Mouse (Mus musculus): ENCODE results near the gene Pdik1l. TPM values are rescaled to one million over a fixed set of nuclear protein-coding genes. Genes with fewer than 3 reads are reported as not detected.

The Pdik1l gene
- total and polyA plus RNA-seq, 3 experiments, result 4.0 to 53.2 (median 42.9) TPM

DNA sequence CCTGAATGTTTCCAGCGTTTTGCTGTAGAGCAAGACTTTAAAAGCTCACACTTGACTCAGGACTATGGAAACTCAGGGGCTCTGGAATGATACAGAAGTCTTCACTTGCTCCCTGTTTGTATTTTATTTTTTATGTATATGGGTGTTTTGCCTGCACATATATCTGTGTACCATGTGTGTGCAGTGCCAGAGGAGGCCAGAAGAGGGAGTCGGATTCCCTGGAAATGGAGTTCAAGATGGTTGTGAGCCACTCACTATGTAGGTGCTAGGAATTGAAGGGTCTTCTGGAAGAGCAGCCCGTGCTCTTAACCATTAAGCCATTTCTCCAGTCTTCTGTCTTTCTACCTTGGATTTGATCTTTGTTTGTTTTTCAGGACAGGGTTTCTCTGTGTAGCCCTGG is 33.8 kb upstream of the Pdik1l start:
- TF ChIP-seq TAL1 (conservative IDR thresholded peaks at IDR 0.05; ENCODE audit: low read depth, low read length), result no peak
- TF ChIP-seq POLR2AphosphoS5 (IDR thresholded peaks at IDR 0.05; ENCODE audit: insufficient replicate concordance, low read depth, low read length), result no peak
- TF ChIP-seq GATA2 (IDR thresholded peaks at IDR 0.05; ENCODE audit: borderline replicate concordance, low read depth, low read length), result no peak
- TF ChIP-seq CTCF (IDR thresholded peaks at IDR 0.05; ENCODE audit: low read depth, low read length), result no peak
- no peak for TF ChIP-seq GATA1 (IDR thresholded peaks at IDR 0.05; ENCODE audit: borderline replicate concordance, low read length)
- ATAC-seq (ENCODE audit: extremely low read depth, insufficient number of reproducible peaks, low FRiP score, poor library complexity, severe bottlenecking) (no peak), DNase-seq (ENCODE audit: low spot score) (no peak)
- no peak overlapping the region for H3K4me3 ChIP-seq (ENCODE audit: low read depth, low read length)
- H3K4me1 ChIP-seq (ENCODE audit: insufficient read depth, low read depth, low read length), result peaks cover 8% of the 10 kb centered on the region
- H3K27me3 ChIP-seq (ENCODE audit: insufficient read depth, low read length), result peaks cover 27% of the 10 kb centered on the region
- no peaks in the 10 kb centered on the region for H3K9me3 ChIP-seq (replicated peaks)
- no peaks in the 10 kb centered on the region for H3K36me3 ChIP-seq (replicated peaks)

DNA sequence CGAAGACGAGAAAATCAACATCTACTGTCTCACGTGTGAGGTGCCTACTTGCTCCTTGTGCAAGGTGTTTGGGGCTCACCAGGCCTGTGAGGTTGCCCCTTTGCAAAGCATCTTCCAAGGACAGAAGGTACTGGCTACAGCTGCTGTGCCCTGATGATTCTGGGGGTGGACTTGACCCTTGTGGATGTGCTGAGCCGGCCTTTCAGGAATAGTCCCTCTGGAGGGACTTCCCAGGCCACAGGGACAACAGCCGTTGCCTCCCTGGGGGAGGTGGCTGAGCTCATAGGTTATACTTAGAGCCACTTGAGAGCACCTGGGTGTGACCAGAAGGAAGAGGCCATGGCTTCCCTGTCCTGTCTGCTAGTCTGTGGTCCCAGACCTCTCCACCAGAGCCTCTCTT is 32.0 kb upstream of the Pdik1l start:
- H3K36me3 ChIP-seq (replicated peaks), result no peaks in the 10 kb centered on the region
- DNase-seq (ENCODE audit: low spot score) (no peak), ATAC-seq (ENCODE audit: extremely low read depth, insufficient number of reproducible peaks, low FRiP score, poor library complexity, severe bottlenecking) (no peak)
- H3K4me1 ChIP-seq (ENCODE audit: insufficient read depth, low read depth, low read length), result peaks cover 12% of the 10 kb centered on the region
- no peaks in the 10 kb centered on the region for H3K9me3 ChIP-seq (replicated peaks)
- H3K27me3 ChIP-seq (ENCODE audit: insufficient read depth, low read length), result peaks cover 44% of the 10 kb centered on the region
- no peak overlapping the region for H3K4me3 ChIP-seq (ENCODE audit: low read depth, low read length)
- no peak for TF ChIP-seq POLR2AphosphoS5 (IDR thresholded peaks at IDR 0.05; ENCODE audit: insufficient replicate concordance, low read depth, low read length)
- no peak for TF ChIP-seq TAL1 (conservative IDR thresholded peaks at IDR 0.05; ENCODE audit: low read depth, low read length)
- no peak for TF ChIP-seq GATA1 (IDR thresholded peaks at IDR 0.05; ENCODE audit: borderline replicate concordance, low read length)
- no peak for TF ChIP-seq GATA2 (IDR thresholded peaks at IDR 0.05; ENCODE audit: borderline replicate concordance, low read depth, low read length)
- no peak for TF ChIP-seq CTCF (IDR thresholded peaks at IDR 0.05; ENCODE audit: low read depth, low read length)

DNA sequence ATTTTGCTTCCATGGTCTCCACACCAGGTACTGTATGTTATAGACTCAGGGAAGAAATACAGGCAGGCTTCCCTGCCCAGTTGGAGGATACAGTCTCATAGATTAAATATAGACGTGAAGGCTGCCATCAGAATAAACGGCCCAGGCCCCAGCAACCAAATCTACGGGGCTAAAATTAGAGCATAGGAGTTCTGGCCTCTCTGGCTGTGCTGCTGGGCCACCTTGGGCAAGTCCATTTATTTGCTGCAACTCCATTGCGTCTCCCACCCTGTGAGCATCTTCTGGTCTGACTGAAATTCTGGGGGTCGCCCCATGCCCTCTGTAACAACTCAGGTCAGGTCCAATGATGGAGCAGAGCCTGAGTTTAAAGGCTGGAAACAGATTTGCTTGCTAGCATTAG is 31.4 kb upstream of the Pdik1l start:
- ATAC-seq (ENCODE audit: extremely low read depth, insufficient number of reproducible peaks, low FRiP score, poor library complexity, severe bottlenecking) (no peak), DNase-seq (ENCODE audit: low spot score) (no peak)
- peaks cover 47% of the 10 kb centered on the region for H3K27me3 ChIP-seq (ENCODE audit: insufficient read depth, low read length)
- no peak for TF ChIP-seq GATA2 (IDR thresholded peaks at IDR 0.05; ENCODE audit: borderline replicate concordance, low read depth, low read length)
- no peak for TF ChIP-seq POLR2AphosphoS5 (IDR thresholded peaks at IDR 0.05; ENCODE audit: insufficient replicate concordance, low read depth, low read length)
- TF ChIP-seq TAL1 (conservative IDR thresholded peaks at IDR 0.05; ENCODE audit: low read depth, low read length), result no peak
- TF ChIP-seq GATA1 (IDR thresholded peaks at IDR 0.05; ENCODE audit: borderline replicate concordance, low read length), result no peak
- no peak for TF ChIP-seq CTCF (IDR thresholded peaks at IDR 0.05; ENCODE audit: low read depth, low read length)
- H3K9me3 ChIP-seq (replicated peaks), result no peaks in the 10 kb centered on the region
- no peaks in the 10 kb centered on the region for H3K36me3 ChIP-seq (replicated peaks)
- no peak overlapping the region for H3K4me3 ChIP-seq (ENCODE audit: low read depth, low read length)
- peaks cover 12% of the 10 kb centered on the region for H3K4me1 ChIP-seq (ENCODE audit: insufficient read depth, low read depth, low read length)

DNA sequence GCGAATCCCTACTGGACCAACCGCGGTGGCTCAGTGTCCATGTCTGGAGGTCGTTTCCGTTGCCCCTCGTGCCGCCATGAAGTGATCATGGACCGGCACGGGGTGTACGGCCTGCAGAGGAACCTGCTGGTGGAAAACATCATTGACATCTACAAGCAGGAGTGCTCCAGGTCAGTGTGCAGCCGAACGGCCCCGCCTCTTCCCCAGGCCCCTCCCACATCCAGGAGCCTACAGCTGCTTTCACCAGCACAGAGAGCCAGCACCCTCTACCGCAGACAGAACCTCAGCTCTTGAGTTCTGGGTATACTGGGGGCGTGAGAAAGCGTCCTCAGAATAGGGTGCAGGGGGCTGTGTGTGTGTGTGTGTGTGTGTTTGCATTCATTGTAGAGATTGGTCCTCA is 28.7 kb upstream of the Pdik1l start:
- no peak for DNase-seq (ENCODE audit: low spot score)
- no peak for TF ChIP-seq POLR2AphosphoS5 (IDR thresholded peaks at IDR 0.05; ENCODE audit: insufficient replicate concordance, low read depth, low read length)
- no peak for TF ChIP-seq CTCF (IDR thresholded peaks at IDR 0.05; ENCODE audit: low read depth, low read length)
- TF ChIP-seq TAL1 (conservative IDR thresholded peaks at IDR 0.05; ENCODE audit: low read depth, low read length), result no peak
- TF ChIP-seq GATA2 (IDR thresholded peaks at IDR 0.05; ENCODE audit: borderline replicate concordance, low read depth, low read length), result no peak
- no peak for TF ChIP-seq GATA1 (IDR thresholded peaks at IDR 0.05; ENCODE audit: borderline replicate concordance, low read length)
- ATAC-seq (ENCODE audit: extremely low read depth, insufficient number of reproducible peaks, low FRiP score, poor library complexity, severe bottlenecking), result no peak

DNA sequence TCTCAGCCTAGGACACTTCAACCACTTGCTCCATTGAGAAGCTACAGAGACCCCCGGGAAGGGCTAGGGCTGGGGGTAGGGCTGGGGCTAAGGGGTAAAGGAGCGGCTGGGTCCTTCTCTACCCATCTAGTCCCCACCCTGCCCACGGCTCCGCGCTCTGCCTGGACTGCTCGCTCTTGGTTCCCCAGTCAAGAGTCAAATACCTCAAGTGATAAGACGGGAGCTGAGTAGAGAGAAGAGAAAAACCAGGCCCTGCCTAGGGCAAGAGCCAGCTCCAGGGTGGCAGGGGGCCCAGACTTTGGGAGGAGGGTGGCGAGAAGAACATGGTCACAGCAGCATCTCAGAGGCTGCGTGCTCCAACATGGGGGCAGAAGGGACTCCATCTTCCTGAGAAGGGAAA is 27.8 kb upstream of the Pdik1l start:
- no peaks in the 10 kb centered on the region; the same call in 1 of the 2 replicates for H3K9me3 ChIP-seq (replicated peaks)
- H3K4me1 ChIP-seq (ENCODE audit: insufficient read depth, low read depth, low read length), result peaks cover 12% of the 10 kb centered on the region
- TF ChIP-seq CTCF (IDR thresholded peaks at IDR 0.05; ENCODE audit: low read depth, low read length) (no peak), TAL1 (conservative IDR thresholded peaks at IDR 0.05; ENCODE audit: low read depth, low read length) (no peak), GATA1 (IDR thresholded peaks at IDR 0.05; ENCODE audit: borderline replicate concordance, low read length) (no peak), POLR2AphosphoS5 (IDR thresholded peaks at IDR 0.05; ENCODE audit: insufficient replicate concordance, low read depth, low read length) (no peak), GATA2 (IDR thresholded peaks at IDR 0.05; ENCODE audit: borderline replicate concordance, low read depth, low read length) (no peak)
- peaks cover 56% of the 10 kb centered on the region for H3K27me3 ChIP-seq (ENCODE audit: insufficient read depth, low read length)
- ATAC-seq (ENCODE audit: extremely low read depth, insufficient number of reproducible peaks, low FRiP score, poor library complexity, severe bottlenecking), result no peak
- no peaks in the 10 kb centered on the region for H3K36me3 ChIP-seq (replicated peaks)
- DNase-seq (ENCODE audit: low spot score), result no peak
- H3K4me3 ChIP-seq (ENCODE audit: low read depth, low read length), result no peak overlapping the region

More for the DNA sequence above, 28.7 kb upstream of the Pdik1l start:
- Histone ChIP-seq H3K4me3 (ENCODE audit: low read depth, low read length) (no peak overlapping the region), H3K27me3 (ENCODE audit: insufficient read depth, low read length) (peaks cover 53% of the 10 kb centered on the region), H3K9me3 (replicated peaks) (no peaks in the 10 kb centered on the region; the same call in 1 of the 2 replicates), H3K4me1 (ENCODE audit: insufficient read depth, low read depth, low read length) (peaks cover 12% of the 10 kb centered on the region), H3K36me3 (replicated peaks) (no peaks in the 10 kb centered on the region)

DNA sequence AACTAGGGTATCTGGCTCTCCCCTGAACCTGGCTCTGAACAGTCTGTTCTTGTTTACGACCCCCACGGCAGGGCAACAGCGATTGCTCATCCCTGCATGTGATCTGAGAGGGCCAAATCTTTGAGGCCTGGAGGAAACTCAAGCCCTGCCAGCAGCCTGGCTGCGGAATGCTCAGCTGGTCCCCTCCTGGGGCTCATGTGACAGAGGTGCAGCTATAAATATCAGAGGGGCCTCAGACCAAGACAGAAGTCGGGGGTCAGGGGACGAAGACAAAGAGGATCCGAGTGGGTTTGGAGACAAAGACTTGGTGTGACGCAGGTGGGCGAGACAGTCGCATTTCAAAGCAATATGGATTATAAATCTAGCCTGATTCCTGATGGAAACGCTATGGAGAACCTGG is 27.2 kb upstream of the Pdik1l start, which contains the start of gene Trim63:
TSS of gene Trim63 (plus strand) at position 245 of the 400 bp plus-strand sequence.
- Histone ChIP-seq H3K36me3 (replicated peaks) (no peaks in the 10 kb centered on the region), H3K9me3 (replicated peaks) (no peaks in the 10 kb centered on the region; the same call in 1 of the 2 replicates), H3K4me1 (ENCODE audit: insufficient read depth, low read depth, low read length) (peaks cover 12% of the 10 kb centered on the region), H3K27me3 (ENCODE audit: insufficient read depth, low read length) (peaks cover 60% of the 10 kb centered on the region), H3K4me3 (ENCODE audit: low read depth, low read length) (no peak within 1 kb of the TSS)
- ATAC-seq (ENCODE audit: extremely low read depth, insufficient number of reproducible peaks, low FRiP score, poor library complexity, severe bottlenecking) (no peak), DNase-seq (ENCODE audit: low spot score) (no peak)
- TF ChIP-seq POLR2AphosphoS5 (IDR thresholded peaks at IDR 0.05; ENCODE audit: insufficient replicate concordance, low read depth, low read length), result no peak
- no peak for TF ChIP-seq CTCF (IDR thresholded peaks at IDR 0.05; ENCODE audit: low read depth, low read length)
- no peak for TF ChIP-seq TAL1 (conservative IDR thresholded peaks at IDR 0.05; ENCODE audit: low read depth, low read length)
- no peak for TF ChIP-seq GATA1 (IDR thresholded peaks at IDR 0.05; ENCODE audit: borderline replicate concordance, low read length)
- TF ChIP-seq GATA2 (IDR thresholded peaks at IDR 0.05; ENCODE audit: borderline replicate concordance, low read depth, low read length), result no peak
